Mouse (Mus musculus) thymus, adult 2 months (tissue): ENCODE results near the gene Zfp986. TPM values are rescaled to one million over a fixed set of nuclear protein-coding genes. Genes with fewer than 3 reads are reported as not detected.
"Not testable (repeated sequence)": the region's sequence is repeated elsewhere in the genome, so short reads cannot be mapped to it uniquely, and the experiment has no call there.

Experiments
- DNase-seq: peaks from one replicate; pipeline ENCODE4 v3.0.0; 2021
- H3K27ac ChIP-seq: fragments of 200-500 bp; 2 replicates; pipeline ENCODE4 v1.5.1; 2012; ENCODE audit warnings: low read length, control low read depth; ENCODE audit not compliant: control insufficient read depth, insufficient read depth
- H3K27me3 ChIP-seq: fragments of 200-500 bp; 2 replicates; pipeline ENCODE4 v1.6.1; 2012; ENCODE audit warnings: mild to moderate bottlenecking, low read length, moderate library complexity, mixed read lengths; ENCODE audit not compliant: control insufficient read depth, insufficient read depth
- H3K36me3 ChIP-seq: fragments of 200-500 bp; 2 replicates; pipeline ENCODE4 v1.6.1; 2012; ENCODE audit warnings: mild to moderate bottlenecking, low read length, moderate library complexity; ENCODE audit not compliant: control insufficient read depth, insufficient read depth
- H3K4me1 ChIP-seq: fragments of 200-500 bp; replicated peaks from 2 replicates; pipeline ENCODE4 v1.6.1; 2012; ENCODE audit warnings: low read length; ENCODE audit not compliant: control insufficient read depth, insufficient read depth
- H3K4me3 ChIP-seq: fragments of 200-500 bp; 2 replicates; pipeline ENCODE4 v1.5.1; 2012; ENCODE audit warnings: mild to moderate bottlenecking, low read length, control low read depth, moderate library complexity; ENCODE audit not compliant: control insufficient read depth, insufficient read depth
- WGBS: fragments of 180-500 bp; shearing (Covaris S2); methylation state at CpG from one replicate; pipeline ENCODE4 v1.1.7; 2018; 5-methylcytosine and 5-hydroxymethylcytosine counted together
- polyA plus RNA-seq: library from polyadenylated mRNA; depleted of rRNA; stranded (reverse); fragments of >200 nt; gene quantifications from 2 replicates; pipeline ENCODE4 v1.2.3, GENCODE M21; 2012; rRNA removed

Zfp986 gene
- polyA plus RNA-seq, 1 experiment = not detected

- H3K4me1 ChIP-seq, H3K4me3 ChIP-seq, H3K36me3 ChIP-seq, H3K27ac ChIP-seq, DNase-seq, H3K27me3 ChIP-seq: not testable (repeated sequence)
- 81% methylated on average over 5 of the region's 8 CpGs for WGBS
Observed at GRCm38 (mm10) chr4:145863872-145864271, 4.7 kb upstream of the Zfp986 start.

Other genes starting within 250 kb of the Zfp986 start
- gene Zfp980, start 198.1 kb upstream of the Zfp986 start, polyA plus RNA-seq = 0.03 TPM in 1 of 2 replicates, not detected in the other
- not detected in 2 replicates for gene Zfp987, start 228.5 kb downstream of the Zfp986 start, polyA plus RNA-seq